Mouse (Mus musculus) embryonic facial prominence, embryonic 10.5 days (tissue): ENCODE measurements around the gene Nfkbie. TPM values are rescaled to one million over a fixed set of nuclear protein-coding genes. Genes with fewer than 3 reads are reported as not detected.

Experiments
- DNase-seq: peaks from one replicate; pipeline ENCODE4 v3.0.0-alpha.2; 2017; ENCODE audit warnings: low spot score
- H3K27ac ChIP-seq: fragments of 300-500 bp; sonication (generic); replicated peaks from 2 replicates; pipeline ENCODE4 v1.5.1; 2016; ENCODE audit warnings: mild to moderate bottlenecking
- H3K27me3 ChIP-seq: fragments of 300-500 bp; sonication (generic); replicated peaks from 2 replicates; pipeline ENCODE4 v1.6.1; 2016; ENCODE audit warnings: low read depth, mild to moderate bottlenecking; ENCODE audit not compliant: poor library complexity, severe bottlenecking
- H3K36me3 ChIP-seq: fragments of 300-500 bp; sonication (generic); replicated peaks from 2 replicates; pipeline ENCODE4 v1.6.1; 2016; ENCODE audit warnings: mild to moderate bottlenecking, moderate library complexity
- H3K4me1 ChIP-seq: fragments of 300-500 bp; sonication (generic); 2 replicates; pipeline ENCODE4 v1.6.1; 2016
- H3K4me3 ChIP-seq: fragments of 300-500 bp; sonication (generic); 2 replicates; pipeline ENCODE4 v1.5.1; 2016; ENCODE audit warnings: mild to moderate bottlenecking, moderate library complexity
- H3K9me3 ChIP-seq: fragments of 300-500 bp; sonication (generic); 2 replicates; pipeline ENCODE4 v1.6.1; 2016; ENCODE audit warnings: mild to moderate bottlenecking
- WGBS: fragments of 180-500 bp; shearing (Covaris S2); methylation state at CpG from one replicate; pipeline ENCODE4 v1.1.7; 2016; 5-methylcytosine and 5-hydroxymethylcytosine counted together
- polyA plus RNA-seq: library from polyadenylated mRNA; unstranded; fragments of >200 nt; fragmentation: Nextera tagmentation; extraction: Ambion mirVana; gene quantifications from 2 replicates; pipeline ENCODE4 v1.2.1, GENCODE M21; 2016

Nfkbie gene
- 6.6 and 7.1 TPM in 2 replicates for polyA plus RNA-seq

DNA sequence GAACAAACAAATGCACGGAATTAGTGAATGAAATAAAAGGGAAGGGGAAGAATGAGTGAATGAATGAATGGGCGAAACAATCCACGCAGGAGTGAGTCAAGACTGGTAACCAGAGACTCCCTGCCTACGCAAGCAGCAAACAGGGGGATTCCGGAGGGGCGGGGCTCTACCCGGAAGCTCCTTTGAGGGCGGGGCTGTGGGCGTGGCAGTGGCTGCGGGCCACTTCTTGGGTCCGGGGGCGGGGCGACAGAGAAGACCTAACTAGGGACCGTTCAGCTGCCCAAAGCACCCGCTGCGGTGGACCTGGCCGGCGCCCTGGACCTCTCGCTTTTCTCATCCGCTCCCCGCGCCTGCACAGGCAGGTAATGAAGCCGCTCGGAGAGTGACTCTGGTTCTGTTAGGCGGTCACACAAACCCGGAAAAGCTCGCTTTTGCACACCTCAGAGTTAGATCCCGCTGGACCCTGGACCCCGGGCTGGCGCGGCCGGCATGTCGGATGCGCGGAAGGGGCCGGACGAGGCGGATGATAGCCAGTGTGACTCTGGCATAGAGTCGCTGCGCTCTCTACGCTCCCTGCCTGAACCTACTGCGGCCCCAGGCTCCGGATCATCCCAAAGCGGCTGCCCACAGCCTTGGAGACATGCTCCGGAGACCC is at the start of gene Nfkbie:
Nfkbie (plus strand) TSS at position 252 of the 655 bp plus-strand sequence.
- Histone ChIP-seq H3K27me3 (peaks cover 48% of the 10 kb centered on the region), H3K4me1 (peaks cover 58% of the 10 kb centered on the region), H3K36me3 (peaks cover 4% of the 10 kb centered on the region; the same call in 1 of the 2 replicates), H3K9me3 (no peaks in the 10 kb centered on the region), H3K27ac (peak within 1 kb of the TSS; percentile 72), H3K4me3 (peak within 1 kb of the TSS; percentile 79)
- peak; percentile 98 for DNase-seq
- WGBS, result under 1% methylated on average over 45 of the region's 45 CpGs

DNA sequence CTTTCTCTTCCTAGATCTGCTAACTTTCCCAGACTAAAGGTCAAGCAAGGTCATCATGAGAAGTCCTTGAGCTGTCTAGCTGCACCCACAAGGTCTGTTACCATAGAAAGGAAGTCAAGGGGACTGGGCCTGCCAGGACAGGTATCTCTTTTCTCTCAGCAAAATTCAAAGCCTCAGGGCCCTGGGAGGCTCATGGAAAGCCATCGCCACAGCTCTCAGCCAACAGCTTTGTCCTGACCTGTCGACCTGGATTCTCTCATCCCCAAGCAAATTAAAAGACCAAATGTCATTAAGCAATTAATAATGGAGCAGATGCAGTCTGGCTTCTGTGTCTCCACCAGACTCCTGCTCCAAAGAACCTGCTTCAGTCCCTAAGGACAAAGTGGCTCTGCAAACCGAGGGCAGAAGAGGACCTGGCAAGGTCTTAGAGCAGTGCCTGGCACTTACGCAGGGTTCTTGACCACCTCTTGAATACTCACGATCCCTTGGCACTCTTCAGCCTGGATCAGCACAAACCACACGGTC is 49.5 kb upstream of the Nfkbie start:
- Histone ChIP-seq H3K9me3 (no peaks in the 10 kb centered on the region), H3K36me3 (peaks cover 28% of the 10 kb centered on the region), H3K27ac (no peak overlapping the region; the same call in 1 of the 2 replicates), H3K27me3 (no peaks in the 10 kb centered on the region), H3K4me1 (peaks cover 20% of the 10 kb centered on the region), H3K4me3 (peak overlapping the region; percentile 83)
- whole genome bisulfite sequencing, result 71% methylated on average over 6 of the region's 6 CpGs
- DNase-seq, result no peak

- Histone ChIP-seq H3K27me3 (no peaks in the 10 kb centered on the region), H3K27ac (peak within 1 kb of the TSS; percentile 94), H3K4me3 (peak within 1 kb of the TSS; percentile 83), H3K4me1 (peaks cover 16% of the 10 kb centered on the region), H3K9me3 (no peaks in the 10 kb centered on the region), H3K36me3 (peaks cover 36% of the 10 kb centered on the region)
- under 1% methylated on average over 42 of the region's 42 CpGs for WGBS
- DNase-seq, result peak; percentile 94
These were observed 48.8 kb upstream of the Nfkbie start, which contains the start of gene Aars2 for GRCm38 (mm10) chr17:45506700-45507189. Gene Aars2 (plus strand): TSS chr17:45506841.

DNA sequence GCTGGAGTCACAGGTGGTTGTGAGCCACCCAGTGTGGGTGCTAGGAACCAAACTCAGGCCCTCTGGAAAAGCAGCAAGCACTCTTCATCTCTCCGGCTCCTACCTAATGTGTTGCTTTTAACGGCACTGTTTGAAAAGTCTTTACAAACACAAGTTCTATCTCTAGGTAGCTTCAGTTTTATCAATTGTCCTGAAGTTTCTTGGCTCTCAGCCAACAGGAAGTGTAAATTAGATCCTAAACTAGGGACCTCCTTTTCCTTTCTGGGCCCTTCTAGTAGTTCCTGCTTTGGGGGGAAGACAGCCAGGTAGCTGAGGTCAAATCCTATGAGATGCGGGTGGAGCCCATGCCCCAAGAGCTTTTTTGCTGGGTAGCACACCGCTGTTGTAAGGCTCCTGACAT is 44.6 kb upstream of the Nfkbie start:
- Histone ChIP-seq H3K36me3 (peaks cover 57% of the 10 kb centered on the region), H3K4me3 (no peak overlapping the region), H3K27ac (no peak overlapping the region), H3K4me1 (peaks cover 14% of the 10 kb centered on the region), H3K9me3 (no peaks in the 10 kb centered on the region), H3K27me3 (no peaks in the 10 kb centered on the region)
- DNase-seq, result no peak
- WGBS, result 95% methylated on average over 4 of the region's 4 CpGs

GRCm38 (mm10) chr17:45511757-45512156 is 43.7 kb upstream of the Nfkbie start:
- no peak for DNase-seq
- Histone ChIP-seq H3K27ac (no peak overlapping the region), H3K27me3 (no peaks in the 10 kb centered on the region), H3K36me3 (peaks cover 66% of the 10 kb centered on the region), H3K9me3 (no peaks in the 10 kb centered on the region), H3K4me1 (peaks cover 8% of the 10 kb centered on the region), H3K4me3 (no peak overlapping the region)
- WGBS, result 91% methylated on average over 4 of the region's 4 CpGs

DNA sequence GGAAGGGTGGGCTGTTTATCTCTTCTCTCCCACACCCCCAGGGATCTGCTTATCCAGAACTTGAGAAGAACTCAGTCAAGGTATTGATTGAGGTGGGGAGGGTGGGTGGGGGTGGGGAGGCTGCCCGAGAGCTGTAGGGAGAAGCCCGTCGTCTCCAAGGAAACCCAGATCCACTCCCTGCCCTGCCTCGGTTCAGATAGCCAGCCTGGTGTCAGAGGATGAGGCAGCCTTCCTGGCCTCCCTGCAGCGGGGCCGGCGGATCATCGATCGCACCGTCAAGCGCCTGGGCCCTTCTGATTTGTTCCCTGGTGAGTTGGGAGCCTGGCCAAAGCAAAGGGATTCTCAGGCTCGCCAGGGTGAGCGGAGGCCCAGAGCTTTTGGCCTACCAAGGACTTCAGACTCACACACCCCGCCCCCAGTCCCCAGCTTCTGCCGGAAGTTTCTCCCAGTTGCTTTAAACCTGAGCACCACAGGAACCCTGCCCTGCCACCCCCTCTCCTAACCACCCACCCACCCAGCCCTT is 40.2 kb upstream of the Nfkbie start:
- H3K9me3 ChIP-seq, result no peaks in the 10 kb centered on the region
- H3K27ac ChIP-seq, result no peak overlapping the region
- H3K4me3 ChIP-seq, result no peak overlapping the region
- no peaks in the 10 kb centered on the region for H3K27me3 ChIP-seq
- 53% methylated on average over 15 of the region's 15 CpGs for WGBS
- peaks cover 80% of the 10 kb centered on the region for H3K36me3 ChIP-seq
- DNase-seq, result no peak
- H3K4me1 ChIP-seq, result peaks cover 6% of the 10 kb centered on the region; the same call in 1 of the 2 replicates

GRCm38 (mm10) chr17:45515806-45516205 is 39.7 kb upstream of the Nfkbie start:
- Histone ChIP-seq H3K27me3 (no peaks in the 10 kb centered on the region), H3K4me1 (peaks cover 9% of the 10 kb centered on the region; the same call in 1 of the 2 replicates), H3K36me3 (peaks cover 80% of the 10 kb centered on the region), H3K4me3 (no peak overlapping the region), H3K27ac (no peak overlapping the region), H3K9me3 (no peaks in the 10 kb centered on the region)
- no peak for DNase-seq
- 85% methylated on average over 10 of the region's 10 CpGs for WGBS

- Histone ChIP-seq H3K27ac (no peak overlapping the region), H3K4me1 (peaks cover 9% of the 10 kb centered on the region; the same call in 1 of the 2 replicates), H3K9me3 (no peaks in the 10 kb centered on the region), H3K36me3 (peaks cover 77% of the 10 kb centered on the region), H3K4me3 (no peak overlapping the region), H3K27me3 (no peaks in the 10 kb centered on the region)
- peak; percentile 77 for DNase-seq
- WGBS, result 59% methylated on average over 8 of the region's 8 CpGs
These were observed 39.0 kb upstream of the Nfkbie start for GRCm38 (mm10) chr17:45516488-45516887.

DNA sequence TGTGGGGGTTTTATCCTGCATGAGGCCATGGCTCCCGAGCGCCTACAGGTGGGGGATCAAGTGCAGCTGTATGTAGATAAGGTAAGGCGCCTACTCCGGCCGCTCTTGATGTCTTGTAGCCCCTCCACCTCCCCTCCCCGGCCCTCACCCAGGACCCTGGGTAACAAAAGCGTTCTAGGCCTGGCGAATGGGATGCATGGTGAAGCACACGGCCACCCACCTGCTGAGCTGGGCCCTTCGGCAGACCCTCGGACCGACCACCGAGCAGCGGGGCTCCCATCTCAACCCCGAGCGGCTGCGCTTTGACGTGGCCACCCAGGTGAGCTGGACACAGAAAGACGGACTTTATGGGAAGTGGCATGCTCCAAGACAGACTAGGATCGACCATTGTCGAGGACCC is 38.4 kb upstream of the Nfkbie start:
- Histone ChIP-seq H3K27ac (no peak overlapping the region), H3K4me3 (no peak overlapping the region), H3K36me3 (peaks cover 74% of the 10 kb centered on the region), H3K9me3 (no peaks in the 10 kb centered on the region), H3K27me3 (peaks cover under 1% of the 10 kb centered on the region; the same call in 1 of the 2 replicates), H3K4me1 (peaks cover 11% of the 10 kb centered on the region)
- 92% methylated on average over 21 of the region's 21 CpGs for WGBS
- DNase-seq, result no peak

DNA sequence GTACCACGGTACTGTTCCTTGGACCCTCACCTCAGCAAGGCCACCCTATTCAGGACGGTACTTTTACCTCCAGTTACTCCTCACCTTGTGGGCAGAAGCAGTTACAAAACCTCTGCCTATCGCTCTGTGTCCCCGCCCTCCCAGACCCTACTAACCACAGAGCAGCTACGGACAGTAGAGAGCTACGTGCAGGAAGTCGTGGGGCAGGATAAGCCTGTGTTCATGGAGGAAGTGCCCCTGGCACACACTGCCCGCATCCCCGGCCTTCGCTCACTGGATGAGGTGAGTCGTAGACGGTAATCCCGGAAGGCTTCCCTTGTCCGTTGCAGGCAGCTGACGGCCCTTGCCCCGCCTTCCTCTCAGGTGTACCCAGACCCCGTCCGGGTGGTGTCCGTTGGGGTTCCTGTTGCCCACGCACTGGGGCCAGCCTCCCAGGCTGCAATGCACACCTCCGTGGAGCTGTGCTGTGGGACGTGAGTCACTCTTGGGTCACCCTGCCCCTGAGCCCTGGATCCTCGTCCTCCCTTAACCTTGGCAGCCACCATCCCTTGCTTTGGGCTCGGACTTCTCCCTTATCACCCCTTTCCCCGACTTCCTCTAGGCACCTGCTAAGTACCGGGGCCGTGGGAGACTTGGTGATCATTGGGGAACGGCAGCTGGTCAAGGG is 37.8 kb upstream of the Nfkbie start:
- Histone ChIP-seq H3K36me3 (peaks cover 74% of the 10 kb centered on the region), H3K27me3 (peaks cover 6% of the 10 kb centered on the region; the same call in 1 of the 2 replicates), H3K4me3 (no peak overlapping the region), H3K27ac (no peak overlapping the region), H3K9me3 (no peaks in the 10 kb centered on the region), H3K4me1 (peaks cover 16% of the 10 kb centered on the region)
- 92% methylated on average over 28 of the region's 28 CpGs for WGBS
- no peak for DNase-seq

GRCm38 (mm10) chr17:45518766-45519475 is 36.6 kb upstream of the Nfkbie start:
- H3K27ac ChIP-seq, result no peak overlapping the region
- no peak for DNase-seq
- H3K4me1 ChIP-seq, result peaks cover 28% of the 10 kb centered on the region
- peaks cover 70% of the 10 kb centered on the region for H3K36me3 ChIP-seq
- H3K9me3 ChIP-seq, result no peaks in the 10 kb centered on the region
- peaks cover 14% of the 10 kb centered on the region for H3K27me3 ChIP-seq
- no peak overlapping the region for H3K4me3 ChIP-seq
- WGBS, result 92% methylated on average over 12 of the region's 12 CpGs

DNA sequence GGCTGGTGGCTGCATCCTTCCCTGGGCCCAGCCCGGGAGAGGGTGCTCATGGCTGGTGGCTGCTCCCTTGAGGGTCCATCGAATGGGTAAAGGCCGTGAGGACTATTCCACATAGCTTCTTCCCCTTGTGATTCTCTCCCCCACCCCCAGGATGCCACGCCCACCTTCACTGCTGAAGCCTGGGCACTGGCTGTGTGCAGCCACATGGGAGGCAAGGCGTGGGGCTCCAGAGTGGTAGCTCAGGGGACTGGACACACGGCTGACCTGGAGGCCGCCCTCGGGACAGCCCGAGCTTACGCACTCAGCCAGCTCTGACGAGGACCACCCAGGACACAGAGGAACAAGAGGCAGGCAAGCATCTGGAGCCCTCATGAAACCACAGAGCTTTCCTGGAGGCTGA is 35.4 kb upstream of the Nfkbie start:
- Histone ChIP-seq H3K27me3 (peaks cover 26% of the 10 kb centered on the region), H3K36me3 (peaks cover 61% of the 10 kb centered on the region), H3K4me1 (peaks cover 30% of the 10 kb centered on the region), H3K27ac (peak overlapping the region; percentile 19; the same call in 1 of the 2 replicates), H3K4me3 (peak overlapping the region; percentile 3; the same call in 1 of the 2 replicates), H3K9me3 (no peaks in the 10 kb centered on the region)
- DNase-seq, result no peak
- WGBS, result 83% methylated on average over 11 of the region's 11 CpGs
